Mouse (Mus musculus) kidney, adult 8-10 months (tissue): ENCODE measurements at regions not wholly inside any gene's neighbourhood (a gene's known extent, or its start where the extent isn't known, plus 50 kb on each side); places are given as distances from the start of the nearest gene placed in this dataset.

Experiments used
- DNase-seq, 2 experiments: peaks; one replicate each; pipeline ENCODE4 v3.0.0; 2022

DNA sequence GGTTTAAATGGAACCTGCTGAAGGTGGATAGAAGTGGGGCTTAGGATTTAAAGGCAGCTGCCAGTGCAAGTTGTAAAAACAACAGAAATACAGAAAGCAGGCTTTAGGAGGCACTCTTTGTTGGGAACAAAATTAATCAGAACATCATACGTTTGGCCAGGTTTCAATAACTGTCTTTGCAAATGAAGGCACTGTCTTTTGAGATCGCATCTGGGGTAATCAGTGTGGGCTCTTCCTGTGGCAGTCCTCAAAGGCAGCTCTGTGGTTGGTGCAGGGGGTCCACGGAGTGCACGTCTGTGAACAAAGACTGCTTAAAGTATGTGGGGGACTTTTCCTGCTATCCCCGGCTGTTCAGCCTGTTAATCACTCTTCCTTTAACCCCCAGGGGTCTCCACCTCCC is 654.5 kb downstream of the Tmem132b start:
- no peak for DNase-seq

DNA sequence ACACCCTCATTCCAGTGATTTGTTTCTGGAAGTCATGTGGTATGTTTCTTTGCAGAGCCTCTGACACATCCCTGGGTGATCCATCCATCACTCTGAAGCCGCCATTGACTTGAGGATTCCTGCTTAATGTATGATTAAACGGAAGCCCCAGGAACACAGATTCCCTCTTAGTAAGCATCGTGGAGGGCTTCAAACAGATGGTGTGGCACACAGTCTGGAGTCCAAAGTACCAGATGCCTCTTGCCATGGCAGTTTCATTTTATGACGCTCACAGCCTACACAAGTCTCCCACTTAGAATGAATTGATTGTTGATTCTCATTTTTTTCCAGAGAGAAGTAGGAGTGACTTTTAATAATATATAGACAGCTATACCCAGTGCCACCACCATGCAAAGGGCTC is 668.3 kb downstream of the Tmem132b start:
- no peak for DNase-seq

DNA sequence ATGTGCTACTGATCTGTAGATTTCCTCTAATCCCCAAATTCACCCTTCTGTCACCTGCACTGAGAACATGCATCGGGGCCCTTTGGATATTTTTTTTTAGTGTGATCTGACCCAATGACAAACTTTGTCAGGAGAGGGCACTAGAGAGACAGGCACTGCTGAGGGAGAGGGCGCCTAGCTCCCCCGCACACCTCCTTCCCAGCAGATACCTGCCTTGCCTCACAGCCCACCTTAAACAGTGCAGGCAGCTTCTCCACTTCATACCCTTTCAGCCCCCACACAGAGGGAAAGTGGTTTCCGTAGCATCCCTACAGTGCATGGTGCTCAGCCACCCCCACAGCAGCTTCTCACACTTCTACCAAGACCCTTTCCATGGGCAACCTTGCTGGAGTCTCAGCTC is 670.0 kb downstream of the Tmem132b start:
- no peak for DNase-seq

DNA sequence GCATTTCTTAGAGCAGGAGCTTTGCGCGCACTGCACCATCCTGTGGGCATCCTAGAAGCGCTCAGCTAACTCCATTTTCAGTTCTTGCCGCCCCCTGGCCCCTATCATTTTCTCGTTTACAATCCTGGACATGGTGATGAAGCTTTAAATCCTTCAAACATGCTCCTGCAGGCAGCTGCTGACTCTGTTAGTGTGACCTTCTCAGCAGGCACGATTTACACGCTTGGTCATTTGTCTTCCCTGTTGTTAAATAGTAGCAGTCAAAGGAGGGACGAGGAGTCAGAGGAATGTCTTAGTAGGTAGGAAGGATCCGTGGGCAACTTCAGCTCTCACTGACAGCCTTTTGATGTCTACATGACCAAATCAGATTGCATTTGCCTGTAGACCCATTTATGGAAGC is 670.4 kb downstream of the Tmem132b start:
- DNase-seq, result no peak

DNA sequence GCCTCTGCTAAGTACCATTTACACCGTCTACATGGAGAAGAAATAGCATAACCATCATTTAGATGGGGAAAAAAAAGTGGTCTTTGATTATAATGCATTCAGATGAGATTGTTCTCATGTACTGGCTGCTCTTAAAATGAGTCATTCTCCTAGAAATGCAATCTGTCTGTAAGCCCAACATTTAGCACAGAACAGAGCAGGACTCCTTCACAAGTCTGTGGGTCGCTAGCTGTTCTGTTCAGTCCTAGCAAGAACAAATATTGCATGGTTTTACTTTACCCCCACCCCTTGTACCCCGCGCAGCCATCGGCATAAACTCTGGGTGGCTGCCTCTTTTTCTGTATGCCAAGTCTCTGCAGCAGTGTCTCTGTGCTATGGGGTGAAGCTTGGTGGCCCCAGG is 685.4 kb downstream of the Tmem132b start:
- DNase-seq, result no peak

DNA sequence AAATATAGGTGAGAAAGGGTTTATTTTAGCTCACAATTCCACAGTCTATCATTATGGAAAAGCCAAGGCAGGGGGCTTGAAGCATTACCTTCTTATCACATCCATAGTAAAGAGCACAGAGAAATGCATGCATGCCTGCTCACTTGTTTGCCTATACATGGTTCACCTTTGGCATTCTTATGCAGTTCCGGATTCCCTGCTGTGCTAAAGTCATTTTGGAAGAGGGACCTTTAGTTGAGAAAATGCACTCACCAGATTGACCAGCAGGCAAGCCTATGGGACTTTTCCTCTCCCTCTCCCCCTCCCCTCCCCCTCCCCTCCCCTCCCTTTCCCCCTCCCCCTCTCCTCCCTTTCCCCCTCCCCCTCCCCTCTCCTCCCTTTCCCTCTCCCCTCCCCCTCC is 686.2 kb downstream of the Tmem132b start:
- DNase-seq, result no peak

DNA sequence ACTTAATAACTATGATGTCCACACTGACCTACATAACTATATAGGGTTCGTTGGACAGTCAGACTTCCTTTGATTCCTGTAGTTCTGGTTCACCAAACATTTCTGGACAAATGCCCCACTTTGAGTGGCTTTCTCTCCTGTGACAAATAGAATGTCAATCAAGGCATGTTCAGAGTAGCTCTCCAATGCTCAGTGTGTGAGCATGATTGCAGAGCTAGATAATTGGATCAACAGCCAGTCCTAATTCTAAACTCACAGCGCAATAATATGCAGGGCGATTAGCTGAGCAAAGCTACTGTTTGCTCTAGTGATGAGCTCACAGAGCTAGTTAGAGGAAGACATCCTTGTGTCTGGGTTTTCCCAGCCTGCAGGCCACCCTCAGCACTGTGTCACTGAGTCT is 692.1 kb downstream of the Tmem132b start:
- DNase-seq, result no peak

DNA sequence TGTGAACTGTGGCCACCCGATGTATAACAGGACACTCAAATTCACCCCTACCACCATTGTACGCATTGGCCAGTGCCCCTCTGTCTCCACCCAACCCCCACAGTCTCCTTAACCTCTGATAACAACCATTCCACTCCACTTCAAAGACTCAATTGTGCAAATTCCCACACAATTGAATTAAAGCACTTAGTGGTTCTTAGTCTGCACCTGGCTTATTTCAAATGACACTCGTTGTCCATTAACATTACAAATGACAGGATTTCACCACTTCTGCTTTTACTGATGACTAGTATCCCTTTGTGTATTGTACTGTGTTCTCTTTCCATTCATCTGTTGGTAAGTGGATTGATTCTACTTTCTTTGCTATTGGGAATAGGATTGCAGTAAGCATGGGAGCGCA is 699.2 kb downstream of the Tmem132b start:
- DNase-seq, result no peak

DNA sequence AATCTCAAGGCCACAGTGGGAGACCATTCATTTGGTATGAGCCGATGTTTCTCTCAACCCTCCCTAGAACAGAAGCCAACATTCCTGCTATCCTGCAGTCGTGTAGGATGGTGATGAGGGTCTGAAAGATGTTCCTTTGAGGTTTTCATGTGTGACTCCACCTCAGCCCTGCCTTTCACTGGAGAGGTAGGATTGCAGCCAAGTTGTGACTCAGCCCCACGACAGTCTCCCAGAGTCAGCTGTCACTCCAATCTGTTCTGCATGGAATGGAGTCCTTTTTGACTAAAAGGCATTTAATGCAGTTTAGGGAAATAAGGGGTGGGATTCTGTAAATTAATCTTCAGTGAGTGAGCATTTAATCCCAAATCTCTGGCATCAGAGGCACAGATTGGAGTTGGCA is 706.5 kb downstream of the Tmem132b start:
- DNase-seq, result no peak

DNA sequence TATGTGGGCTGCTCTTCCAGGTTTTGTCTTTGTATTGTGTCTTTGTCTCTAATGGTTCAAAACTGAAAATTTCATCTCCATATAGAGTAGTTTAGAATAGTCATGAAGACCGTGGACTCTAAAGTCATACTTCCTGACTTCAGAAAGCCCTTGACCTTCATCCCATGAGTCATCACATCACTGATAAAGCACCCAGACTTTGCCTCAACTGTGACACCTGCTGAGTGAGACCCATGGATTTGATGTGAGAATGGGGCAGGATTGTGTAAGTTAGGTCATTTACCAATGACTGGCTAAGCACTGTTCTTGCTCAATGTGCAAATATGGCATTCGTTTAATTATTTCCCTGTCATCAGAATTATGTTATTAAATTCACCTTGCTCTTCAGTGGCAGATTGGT is 714.2 kb downstream of the Tmem132b start:
- DNase-seq, result no peak

DNA sequence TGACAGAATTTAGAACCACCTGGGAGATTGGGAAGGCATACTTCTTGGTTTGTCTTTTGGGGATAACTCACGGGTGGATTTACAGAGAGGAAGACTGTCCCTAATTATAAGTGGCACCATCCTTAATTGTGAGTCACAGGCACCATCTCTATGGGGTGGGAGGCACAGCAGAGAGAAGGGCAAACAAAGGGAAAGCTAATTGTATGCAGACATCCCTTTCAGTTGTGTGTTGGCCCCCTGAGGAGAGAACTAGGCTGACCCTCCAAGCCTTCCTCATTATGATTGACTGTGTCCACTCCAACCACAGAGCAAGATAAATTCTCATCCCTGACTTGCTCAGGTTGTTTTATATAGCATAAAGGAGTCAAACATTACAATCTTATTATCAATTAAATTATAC is 718.8 kb downstream of the Tmem132b start:
- no peak for DNase-seq

DNA sequence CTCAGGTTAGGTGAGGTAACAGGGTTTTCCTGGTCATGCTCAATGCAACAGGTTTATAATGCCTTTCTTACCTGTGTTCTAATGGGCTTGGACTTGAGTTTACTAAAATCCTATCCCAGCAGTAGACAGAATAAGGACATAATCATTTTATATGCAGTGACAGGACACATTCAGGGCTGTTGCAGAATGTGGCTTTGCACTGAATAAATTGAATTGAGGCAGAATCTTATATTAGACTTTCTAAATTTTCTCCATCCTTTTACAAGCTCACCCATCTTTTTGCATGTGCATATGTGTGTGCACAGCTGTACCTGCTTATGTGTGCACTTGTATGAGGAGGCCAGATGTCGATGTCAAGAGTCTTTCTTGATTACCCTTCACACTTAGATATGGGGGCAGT is 723.1 kb downstream of the Tmem132b start:
- DNase-seq, result no peak

DNA sequence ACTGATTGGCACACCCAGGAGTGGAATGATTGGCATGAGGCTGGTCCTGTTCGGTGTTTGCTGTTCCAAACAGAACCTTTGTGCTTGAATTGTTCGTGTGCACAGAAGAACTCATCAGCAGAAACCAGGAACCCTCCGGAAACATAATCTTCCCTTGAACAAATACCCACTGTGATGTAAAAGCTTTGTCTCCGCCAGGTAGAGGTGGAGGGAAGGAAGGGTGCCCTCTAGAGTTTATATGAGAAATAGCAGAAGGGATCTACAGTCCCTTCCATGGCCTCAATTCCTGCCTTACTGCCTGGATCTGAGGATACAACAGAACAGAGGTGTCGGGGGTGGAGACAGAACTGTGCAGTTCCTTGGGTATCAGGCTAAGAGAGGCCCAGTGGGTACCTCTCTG is 726.3 kb downstream of the Tmem132b start:
- no peak for DNase-seq

DNA sequence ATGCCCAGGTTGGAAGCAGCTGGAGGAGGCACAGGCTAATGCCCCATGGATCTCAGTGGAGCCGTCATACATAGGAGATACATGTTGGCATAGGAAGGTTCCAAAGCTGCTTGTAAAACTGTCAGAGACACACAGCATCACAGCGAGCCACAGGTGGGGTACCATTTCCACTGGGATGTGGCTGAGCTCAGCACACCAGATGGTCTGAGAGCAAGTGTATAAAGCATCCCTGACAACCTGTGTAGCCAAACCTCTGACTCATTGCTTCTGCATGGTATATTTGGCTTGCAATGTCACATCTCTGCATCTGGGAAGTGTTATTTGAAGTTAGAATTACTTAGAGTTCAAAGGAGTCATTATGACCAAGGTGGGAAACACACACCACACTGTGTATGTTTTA is 734.9 kb downstream of the Tmem132b start:
- no peak for DNase-seq

DNA sequence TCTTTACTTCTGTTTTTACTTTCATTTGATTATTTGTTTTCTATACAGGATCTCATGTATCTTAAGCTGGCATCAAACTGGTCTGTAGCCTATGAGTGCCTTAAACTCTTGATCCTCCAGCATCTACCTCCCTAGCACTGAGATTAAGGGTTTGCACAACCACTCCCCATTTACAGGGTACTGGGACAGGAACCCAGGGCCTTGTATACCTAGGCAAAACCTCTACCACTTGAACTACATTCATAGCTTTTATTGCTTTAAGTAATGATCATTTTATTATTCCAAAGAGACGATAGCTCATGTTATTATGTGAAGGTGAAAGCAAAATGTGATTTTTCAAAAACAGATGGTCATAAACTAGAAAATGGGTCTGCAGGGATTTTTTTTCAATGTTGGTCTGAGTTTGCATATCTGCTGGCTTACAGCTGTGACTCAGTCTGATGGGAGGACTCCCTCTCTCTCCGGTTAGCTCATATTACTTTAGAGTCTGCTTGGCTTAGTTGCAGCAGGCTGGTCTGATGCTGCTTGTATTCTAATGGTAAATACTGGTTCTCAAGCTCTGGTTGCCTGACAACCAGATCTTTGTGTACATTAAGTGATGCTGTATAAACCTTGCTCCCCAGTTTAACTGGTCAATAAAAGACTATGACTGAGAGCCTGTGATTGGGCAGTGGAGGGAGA is 735.5 kb downstream of the Tmem132b start:
- no peak for DNase-seq

DNA sequence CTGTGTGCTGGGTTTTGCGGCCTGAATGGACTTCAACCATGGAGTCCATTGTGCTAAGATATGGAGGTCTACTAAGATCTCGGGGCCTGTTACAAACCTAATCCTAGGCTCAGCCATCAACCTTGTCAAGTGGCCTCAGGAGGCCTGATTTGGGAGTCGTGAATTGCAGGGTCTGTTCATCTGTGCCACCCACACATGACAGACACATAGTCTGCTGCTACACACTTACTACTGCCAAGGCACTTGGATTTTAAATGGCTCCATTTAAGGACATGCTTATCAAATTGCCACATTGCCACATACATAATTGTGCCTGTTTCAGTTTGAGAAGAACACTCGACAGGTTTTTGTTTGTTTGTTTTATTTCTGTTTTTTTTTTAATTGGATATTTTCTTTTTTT is 737.0 kb downstream of the Tmem132b start:
- DNase-seq, result no peak

DNA sequence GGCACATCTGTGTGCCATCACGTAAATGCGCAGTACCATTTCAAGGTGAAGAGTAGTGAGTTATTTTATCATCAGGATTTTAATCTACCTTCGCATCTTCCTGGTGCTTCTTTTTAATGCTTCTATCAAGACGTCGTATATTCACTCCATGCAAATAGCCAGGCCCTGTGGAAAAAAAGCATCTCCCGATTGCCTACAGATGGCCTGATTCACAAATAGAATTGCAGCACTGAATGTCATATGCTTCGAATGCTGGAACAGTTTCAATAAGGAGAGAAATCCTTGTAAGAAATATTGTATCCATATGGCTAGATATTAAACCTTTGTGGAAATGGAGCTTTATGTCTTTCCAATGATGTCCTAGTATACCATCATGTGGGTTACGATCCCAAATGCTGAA is 742.7 kb downstream of the Tmem132b start:
- DNase-seq, result no peak

DNA sequence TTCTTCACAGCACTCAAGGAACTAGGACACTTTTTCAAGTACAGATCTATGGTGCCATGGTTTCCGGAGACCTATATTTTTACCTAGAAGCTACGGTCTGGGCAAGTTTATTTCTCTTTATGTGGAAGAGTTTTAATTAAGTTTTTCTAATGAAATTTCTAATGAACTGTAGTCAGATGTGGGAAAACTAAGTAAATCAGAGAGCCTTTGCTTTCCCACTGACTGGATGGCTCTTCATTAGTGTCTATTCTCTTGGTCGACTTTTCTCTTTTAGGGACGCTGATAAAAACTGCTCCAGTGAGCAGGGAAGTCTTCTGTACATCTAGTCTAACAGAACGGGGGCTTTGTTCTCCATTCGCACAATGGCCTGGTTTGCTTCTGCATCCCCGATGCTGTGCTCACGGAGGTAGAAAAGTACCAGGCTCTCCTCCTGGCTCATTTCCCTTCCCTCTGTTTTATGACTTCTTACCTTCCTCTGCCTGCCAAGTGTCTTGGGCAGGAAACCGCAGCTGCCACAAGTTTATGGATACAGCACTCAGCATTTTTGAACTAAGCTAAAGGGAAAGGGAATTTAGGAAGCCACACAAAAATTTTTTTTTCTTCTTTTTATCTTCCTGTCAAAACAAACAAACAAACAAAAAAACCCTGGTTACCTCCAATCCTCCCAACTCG is 749.6 kb downstream of the Tmem132b start:
- no peak for DNase-seq

DNA sequence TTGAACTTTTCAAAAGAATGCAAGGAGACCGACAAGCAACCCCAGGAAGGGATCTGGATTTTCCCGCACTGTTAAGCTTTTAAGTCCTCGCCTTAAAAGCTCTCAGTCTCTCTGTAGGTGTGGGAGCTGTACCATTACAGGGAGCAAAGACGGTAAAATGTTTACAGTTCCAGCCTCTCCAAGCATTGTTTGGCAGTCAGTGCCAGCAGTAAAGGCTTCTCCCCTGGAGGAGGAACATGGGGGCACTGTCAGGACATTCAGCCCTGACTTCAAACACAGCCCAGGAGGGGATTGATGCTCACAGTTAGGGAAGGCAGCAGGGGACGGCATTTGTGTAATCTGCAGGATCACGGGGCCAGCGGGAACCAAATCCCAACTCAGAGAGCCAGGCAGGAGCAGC is 750.2 kb downstream of the Tmem132b start:
- DNase-seq, result no peak

DNA sequence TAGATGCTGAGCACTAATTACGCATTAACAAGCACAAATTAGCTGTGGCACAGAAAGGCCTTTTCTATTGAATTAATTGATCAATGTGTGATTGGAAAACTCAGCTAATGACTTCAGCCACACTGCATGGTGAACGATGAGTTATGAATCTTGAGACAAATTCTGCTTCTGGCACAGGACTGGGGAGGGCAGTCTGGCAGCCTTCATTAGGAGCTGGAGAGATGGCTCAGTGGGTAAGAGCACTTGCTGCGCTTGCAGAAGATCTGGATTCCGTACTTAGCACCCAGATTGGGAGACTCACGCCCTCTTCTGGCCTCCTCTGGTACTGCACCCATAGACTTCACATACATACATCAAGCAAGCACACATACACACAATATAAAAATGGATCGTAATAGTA is 793.3 kb downstream of the Tmem132b start:
- no peak for DNase-seq

DNA sequence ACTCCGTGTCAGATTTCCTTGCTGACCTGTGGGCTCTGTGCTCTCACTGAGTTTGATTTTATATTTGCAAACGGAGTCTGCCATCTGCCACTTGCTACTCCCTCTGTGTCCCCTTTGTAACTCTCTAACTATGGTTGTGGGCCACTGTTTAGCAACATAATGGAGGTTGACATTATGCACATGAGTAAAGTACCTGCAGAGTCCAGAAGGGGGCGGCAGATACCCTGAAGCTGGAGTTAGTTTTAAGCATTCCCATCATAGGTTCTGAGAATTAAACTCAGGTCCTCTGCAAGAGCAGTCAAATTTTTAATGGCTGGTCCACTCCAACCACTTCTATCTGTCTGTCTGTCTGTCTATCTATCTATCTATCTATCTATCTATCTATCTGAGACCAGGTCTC is 796.7 kb downstream of the Tmem132b start:
- no peak for DNase-seq

DNA sequence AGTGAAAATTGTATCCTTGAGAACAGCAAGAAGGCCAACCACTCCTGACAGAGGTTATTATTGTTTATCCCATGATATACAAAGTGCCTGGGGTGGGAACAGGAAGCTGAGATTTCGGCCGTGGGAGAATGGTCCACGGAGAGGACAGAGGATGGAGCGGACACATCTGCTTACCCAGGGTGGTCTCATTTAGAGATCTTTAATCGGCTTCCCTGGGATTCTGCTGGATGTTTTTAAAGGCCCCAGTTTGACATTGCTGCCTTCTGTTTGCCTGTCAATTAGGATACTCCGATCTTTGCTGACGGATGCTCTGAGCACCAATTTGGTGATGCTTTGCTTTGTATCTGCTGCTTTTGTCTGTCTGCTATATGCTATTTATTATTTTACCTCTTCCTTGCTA is 803.5 kb downstream of the Tmem132b start:
- DNase-seq, result no peak

DNA sequence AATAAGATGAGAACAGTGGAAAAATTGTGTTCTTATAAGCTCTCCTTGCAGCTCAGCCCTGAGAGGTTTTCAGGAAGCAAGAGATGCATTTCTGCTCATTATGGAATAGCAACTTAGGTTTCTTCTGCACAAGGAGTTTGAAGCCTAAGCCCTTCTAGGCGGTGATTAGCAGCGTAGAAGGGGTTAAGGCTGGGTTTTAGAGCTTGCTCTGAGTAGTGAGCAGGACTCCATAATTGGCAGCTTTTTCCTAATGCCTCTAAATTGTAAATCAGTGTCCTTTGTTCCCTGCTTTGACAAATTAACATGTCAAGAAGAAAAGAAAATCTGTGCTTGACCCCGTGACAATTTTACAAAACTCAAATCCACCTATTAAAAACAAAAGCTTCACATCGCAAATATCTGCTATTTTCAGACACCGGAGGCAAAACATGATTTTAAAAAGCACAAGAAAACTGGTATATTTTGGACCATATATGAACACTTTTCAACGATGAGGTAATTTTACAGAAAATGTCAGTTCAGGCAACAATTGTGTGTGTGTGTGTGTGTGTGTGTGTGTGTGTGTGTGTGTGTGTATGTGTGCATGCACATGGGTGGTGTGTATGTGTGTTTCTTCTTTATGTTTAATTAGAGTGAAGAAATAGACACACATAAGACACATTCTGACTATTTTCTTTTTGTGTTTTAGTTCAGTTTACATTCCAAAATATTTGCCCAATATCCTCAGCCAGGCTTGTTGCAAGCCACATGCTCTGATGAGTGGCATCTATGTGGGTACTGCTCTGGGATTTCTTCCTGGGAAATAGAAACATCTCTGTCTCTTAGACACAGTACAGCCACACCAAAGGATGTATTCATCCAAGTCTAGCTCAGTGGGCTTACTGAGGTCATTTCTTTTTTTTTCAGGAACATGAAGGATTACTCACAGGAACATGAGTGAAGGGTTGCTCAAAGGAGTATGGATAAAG is 804.3 kb downstream of the Tmem132b start:
- no peak for DNase-seq

DNA sequence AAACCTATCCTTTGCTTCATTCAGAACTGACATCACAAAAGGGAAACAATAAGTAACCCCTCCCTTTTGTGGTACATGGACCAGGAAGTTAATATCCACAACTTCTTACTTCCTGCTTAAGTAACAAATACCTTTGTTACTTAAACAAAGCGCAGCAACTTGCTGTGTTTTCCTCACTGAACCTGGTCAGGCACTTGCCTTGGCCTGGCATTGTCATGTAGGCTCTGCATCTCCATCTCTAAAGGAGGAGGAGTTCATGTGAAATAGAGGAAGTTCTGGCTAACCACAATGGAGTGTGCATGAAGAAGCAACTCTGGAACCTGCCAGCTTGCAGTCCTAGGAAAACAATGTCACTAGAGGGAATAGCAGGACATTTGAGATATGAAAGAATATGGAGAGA is 806.3 kb downstream of the Tmem132b start:
- DNase-seq, result no peak
